Mouse (Mus musculus) CH12.LX (cell line): Measurements from ENCODE around the gene Cds2. TPM values are rescaled to one million over a fixed set of nuclear protein-coding genes. Genes with fewer than 3 reads are reported as not detected.
A peak's percentile ranks its signal among the peaks of the same experiment; 100 is the strongest.

Experiments used
- DNase-seq: peaks from one replicate; pipeline ENCODE4 v3.0.0-alpha.2; 2013; ENCODE audit errors: extremely low read depth
- H3K27ac ChIP-seq: 2 replicates; pipeline ENCODE4 v1.5.1; 2012; ENCODE audit warnings: low read depth, mild to moderate bottlenecking, control low read depth, moderate library complexity; ENCODE audit not compliant: insufficient read depth
- H3K27me3 ChIP-seq: replicated peaks from 2 replicates; pipeline ENCODE3; 2012; ENCODE audit warnings: inconsistent platforms
- H3K36me3 ChIP-seq, 2 experiments: replicated peaks in 1 of 2; 2 replicates each; pipeline versions ENCODE3 to v1.6.1; 2012; ENCODE audit warnings: inconsistent platforms in 1 of 2, low read length in 1 of 2, mild to moderate bottlenecking in 1 of 2, mixed read lengths in 1 of 2, moderate library complexity in 1 of 2; ENCODE audit not compliant: control insufficient read depth in 1 of 2, insufficient read depth in 1 of 2
- H3K4me1 ChIP-seq, 2 experiments: 2 replicates each; pipeline ENCODE4 v1.6.1; 2012; ENCODE audit warnings: inconsistent platforms in 1 of 2, moderate library complexity in 1 of 2; ENCODE audit not compliant: insufficient read depth in 2 of 2, control insufficient read depth in 1 of 2
- H3K4me2 ChIP-seq: 2 replicates; pipeline ENCODE4 v1.6.1; 2012; ENCODE audit warnings: low read depth, mild to moderate bottlenecking, control low read depth; ENCODE audit not compliant: poor library complexity, insufficient read depth, severe bottlenecking
- H3K4me3 ChIP-seq, 3 experiments: fragments of 150-350 bp in 1 of 3; sonication (generic) in 1 of 3; replicated peaks in 1 of 3; 2 replicates each; pipeline versions ENCODE3 to v1.5.1; 2011 to 2012; ENCODE audit warnings: low read depth in 2 of 3, low read length in 2 of 3, mild to moderate bottlenecking in 2 of 3, moderate library complexity in 2 of 3, control low read depth in 1 of 3, improper control_type of control experiment in 1 of 3, inconsistent platforms in 1 of 3, mixed read lengths in 1 of 3; ENCODE audit not compliant: poor library complexity in 1 of 3
- H3K79me2 ChIP-seq: replicated peaks from 2 replicates; pipeline ENCODE4 v1.6.1; 2012; ENCODE audit warnings: mild to moderate bottlenecking, moderate library complexity; ENCODE audit not compliant: control insufficient read depth, poor library complexity, insufficient read depth, severe bottlenecking; ENCODE audit errors: extremely low read depth
- H3K9ac ChIP-seq: 2 replicates; pipeline ENCODE4 v1.6.1; 2012; ENCODE audit warnings: low read depth, mild to moderate bottlenecking, control low read depth, moderate library complexity; ENCODE audit not compliant: insufficient read depth
- H3K9me3 ChIP-seq: replicated peaks from 2 replicates; pipeline ENCODE3; 2012; ENCODE audit warnings: low read length, inconsistent platforms, mixed read lengths
- BHLHE40 ChIP-seq: IDR thresholded peaks from 2 replicates; pipeline ENCODE4 v1.6.1; 2011; ENCODE audit warnings: mild to moderate bottlenecking, low read depth, low read length, improper control_type of control experiment
- CTCF ChIP-seq, 2 experiments: IDR thresholded peaks in 1 of 2; conservative IDR thresholded peaks in 1 of 2; 2 replicates each; pipeline ENCODE4 v1.5.1; 2011 to 2012; ENCODE audit warnings: low read depth in 2 of 2, low read length in 2 of 2, improper control_type of control experiment in 1 of 2, inconsistent platforms in 1 of 2, mild to moderate bottlenecking in 1 of 2, moderate library complexity in 1 of 2
- EP300 ChIP-seq: IDR thresholded peaks from 2 replicates; pipeline ENCODE4 v1.6.1; 2011; ENCODE audit warnings: low read length, improper control_type of control experiment
- ETS1 ChIP-seq: conservative IDR thresholded peaks from 2 replicates; pipeline ENCODE4 v1.6.1; 2012; ENCODE audit warnings: low read depth, mild to moderate bottlenecking, inconsistent platforms, low read length, improper control_type of control experiment, moderate library complexity
- IRF4 ChIP-seq: IDR thresholded peaks from 2 replicates; pipeline ENCODE4 v1.6.1; 2014; ENCODE audit warnings: low read depth, mild to moderate bottlenecking, inconsistent platforms, low read length, improper control_type of control experiment
- JUND ChIP-seq: conservative IDR thresholded peaks from 2 replicates; pipeline ENCODE4 v1.6.1; 2011; ENCODE audit warnings: low read depth, low read length, improper control_type of control experiment
- MAX ChIP-seq: IDR thresholded peaks from 2 replicates; pipeline ENCODE4 v1.6.1; 2011; ENCODE audit warnings: low read length, improper control_type of control experiment
- MAZ ChIP-seq: IDR thresholded peaks from 2 replicates; pipeline ENCODE4 v1.6.1; 2012; ENCODE audit warnings: low read depth, mild to moderate bottlenecking, inconsistent platforms, low read length, improper control_type of control experiment, moderate library complexity
- MEF2A ChIP-seq: IDR thresholded peaks from 2 replicates; pipeline ENCODE4 v1.6.1; 2014; ENCODE audit warnings: low read depth, mild to moderate bottlenecking, inconsistent platforms, low read length, improper control_type of control experiment, borderline replicate concordance
- MXI1 ChIP-seq: IDR thresholded peaks from 2 replicates; pipeline ENCODE4 v1.6.1; 2011; ENCODE audit warnings: mild to moderate bottlenecking, low read depth, low read length, improper control_type of control experiment
- MYC ChIP-seq: IDR thresholded peaks from 2 replicates; pipeline ENCODE4 v1.6.1; 2011; ENCODE audit warnings: low read depth, mild to moderate bottlenecking, improper control_type of control experiment, low read length
- NRF1 ChIP-seq: IDR thresholded peaks from 2 replicates; pipeline ENCODE4 v1.6.1; 2014; ENCODE audit warnings: low read depth, mild to moderate bottlenecking, inconsistent platforms, low read length, improper control_type of control experiment, moderate library complexity
- POLR2AphosphoS2 ChIP-seq: IDR thresholded peaks from 2 replicates; pipeline ENCODE4 v1.6.1; 2011; ENCODE audit warnings: low read depth, low read length, improper control_type of control experiment
- RAD21 ChIP-seq: IDR thresholded peaks from 2 replicates; pipeline ENCODE4 v1.6.1; 2011; ENCODE audit warnings: low read depth, mild to moderate bottlenecking, low read length, improper control_type of control experiment, moderate library complexity
- RCOR1 ChIP-seq: conservative IDR thresholded peaks from 2 replicates; pipeline ENCODE4 v1.6.1; 2012; ENCODE audit warnings: low read depth, mild to moderate bottlenecking, inconsistent platforms, low read length, improper control_type of control experiment
- TCF12 ChIP-seq: IDR thresholded peaks from 2 replicates; pipeline ENCODE4 v1.6.1; 2014; ENCODE audit warnings: low read depth, mild to moderate bottlenecking, inconsistent platforms, low read length, improper control_type of control experiment
- UBTF ChIP-seq: IDR thresholded peaks from 2 replicates; pipeline ENCODE4 v1.6.1; 2012; ENCODE audit warnings: low read depth, mild to moderate bottlenecking, inconsistent platforms, low read length, improper control_type of control experiment, moderate library complexity
- USF1 ChIP-seq: IDR thresholded peaks from 2 replicates; pipeline ENCODE4 v1.6.1; 2014; ENCODE audit warnings: low read depth, mild to moderate bottlenecking, inconsistent platforms, low read length, improper control_type of control experiment
- ZKSCAN1 ChIP-seq: IDR thresholded peaks from 2 replicates; pipeline ENCODE4 v1.6.1; 2012; ENCODE audit warnings: low read depth, inconsistent platforms, low read length, improper control_type of control experiment, borderline replicate concordance
- ZNF384 ChIP-seq: IDR thresholded peaks from 2 replicates; pipeline ENCODE4 v1.6.1; 2012; ENCODE audit warnings: low read depth, low read length, improper control_type of control experiment, inconsistent platforms
- dilution Hi-C: fragments of 300-500 bp; cut with MboI; formaldehyde crosslinking; loops from 2 replicates; pipeline ENCODE4 v1.14.3; 2020; ENCODE audit warnings: low sequenced_read_pairs; ENCODE audit not compliant: extremely low pct_unique_long_range_greater_than_20kb, extremely low pct_ligation_motif_present
- in situ Hi-C: fragments of 300-500 bp; cut with MboI; formaldehyde crosslinking; loops from 3 replicates; pipeline ENCODE4 v1.14.3; 2019; ENCODE audit warnings: low sequenced_read_pairs, low pct_ligation_motif_present, low pct_unique_long_range_greater_than_20kb, mixed read lengths
- polyA plus RNA-seq: library from polyadenylated mRNA; unstranded; fragments of >175 nt; gene quantifications from 2 replicates; pipeline ENCODE4 v1.2.1, GENCODE M21; 2012; ENCODE audit warnings: low read depth; ENCODE audit not compliant: insufficient read length
- total RNA-seq, 2 experiments: library from RNA; depleted of rRNA; stranded (reverse); fragments of 300-350 nt in 1 of 2; fragments of >200 nt in 1 of 2; gene quantifications; 2 replicates each; pipeline ENCODE4 v1.2.3; 2012 to 2014

Gene Cds2
- total and polyA plus RNA-seq, 3 experiments, result 20.3 to 38.9 (median 21.2) TPM

GRCm38 (mm10) chr2:132280518-132281120, 17.7 kb downstream of the Cds2 start:
- H3K4me1 ChIP-seq, result peaks cover 26 to 75% of the 10 kb centered on the region in 2 experiments
- H3K27me3 ChIP-seq, result no peaks in the 10 kb centered on the region
- DNase-seq, result no peak
- peak overlapping the region; percentile 38 for H3K4me2 ChIP-seq
- H3K27ac ChIP-seq, result peak overlapping the region; percentile 20; the same call in 1 of the 2 replicates
- H3K4me3 ChIP-seq, result no peak overlapping the region
- peaks cover 0 to 30% of the 10 kb centered on the region in 2 experiments for H3K36me3 ChIP-seq
- H3K9ac ChIP-seq, result peak overlapping the region; percentile 13; the same call in 1 of the 2 replicates
- H3K9me3 ChIP-seq, result peaks cover 3% of the 10 kb centered on the region
- dilution Hi-C loops, result no loop called here
- TF ChIP-seq CTCF (conservative IDR thresholded peaks at IDR 0.05 in 1 of 2, IDR thresholded peaks at IDR 0.05 in 1 of 2; ENCODE audit: low read depth in 2 of 2, low read length in 2 of 2), result no peak
- TF ChIP-seq MAX, result no peak
- no peak for TF ChIP-seq RAD21
- no peak for TF ChIP-seq MAZ
- peak; percentile 24; the same call in 1 of the 2 replicates for TF ChIP-seq NRF1
- TF ChIP-seq EP300, result no peak
- no peak for TF ChIP-seq ZKSCAN1
- TF ChIP-seq, all 38 proteins: peak for 1
- H3K79me2 ChIP-seq, result peaks cover 9% of the 10 kb centered on the region
- in situ Hi-C loops, result no loop called here

DNA sequence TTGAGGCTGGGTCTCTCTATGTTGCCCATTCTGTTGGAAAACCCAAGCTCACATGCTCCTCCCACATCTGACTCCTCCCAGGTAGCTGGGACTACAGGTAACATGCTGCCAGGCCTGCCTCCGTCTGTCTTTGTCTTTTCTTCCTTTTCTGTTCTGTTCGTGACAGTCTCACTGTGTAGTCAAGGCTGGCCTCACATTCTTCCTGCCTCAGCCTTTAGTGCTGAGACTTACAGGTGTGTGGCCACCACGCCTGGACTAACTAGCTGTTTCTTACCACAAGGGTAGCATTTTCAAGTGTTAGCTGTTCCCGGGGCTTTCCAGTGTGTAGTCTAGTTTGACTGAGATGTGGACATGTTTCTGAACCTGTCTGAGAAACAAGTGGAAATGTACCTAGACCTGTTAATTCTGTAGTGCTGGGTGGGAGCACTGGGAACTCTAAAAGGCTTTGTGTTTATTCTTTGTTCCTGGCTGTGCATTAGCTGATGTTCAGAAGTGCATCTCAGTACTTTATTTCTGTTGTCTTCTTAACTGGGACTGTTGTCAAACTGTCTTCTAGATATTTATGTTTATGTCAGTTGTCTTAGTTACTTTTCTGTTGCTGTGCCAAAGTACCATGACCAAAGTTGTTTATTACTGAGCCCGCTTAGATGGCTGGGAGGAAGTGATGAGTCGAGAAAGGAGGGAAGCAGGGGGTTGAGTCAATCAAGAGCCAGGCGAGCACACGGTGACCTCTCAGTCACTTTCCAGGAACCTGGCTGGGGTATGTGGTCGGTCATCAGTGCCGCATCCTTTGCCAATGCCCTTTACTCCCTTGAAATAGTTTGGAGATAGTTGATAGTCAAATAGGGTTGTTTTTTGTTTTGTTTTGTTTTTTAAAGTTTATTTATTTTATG, 18.9 kb downstream of the Cds2 start:
- H3K4me2 ChIP-seq, result peak overlapping the region; percentile 67
- peak overlapping the region in 2 of 3 experiments; percentile 1 to 9 for H3K4me3 ChIP-seq
- DNase-seq, result peak; percentile 65
- H3K27ac ChIP-seq, result peak overlapping the region; percentile 71
- peaks cover 26 to 73% of the 10 kb centered on the region in 2 experiments for H3K4me1 ChIP-seq
- dilution Hi-C loops, result no loop called here
- peaks cover 3% of the 10 kb centered on the region for H3K9me3 ChIP-seq
- H3K79me2 ChIP-seq, result peaks cover 12% of the 10 kb centered on the region; the same call in 1 of the 2 replicates
- no peaks in the 10 kb centered on the region for H3K27me3 ChIP-seq
- in situ Hi-C loops, result no loop called here
- peaks cover 0 to 29% of the 10 kb centered on the region in 2 experiments for H3K36me3 ChIP-seq
- no peak overlapping the region; the same call in 1 of the 2 replicates for H3K9ac ChIP-seq
- TF ChIP-seq BHLHE40 (peak; percentile 56; the same call in 1 of the 2 replicates), TCF12 (peak; percentile 73), JUND (no peak), MXI1 (peak; percentile 60; the same call in 1 of the 2 replicates), USF1 (no peak), ETS1 (peak; percentile 53; the same call in 1 of the 2 replicates), MAX (0 out of 2 replicates have a peak, but pooled peaks have one; percentile 22), POLR2AphosphoS2 (no peak), RCOR1 (no peak), MEF2A (peak; percentile 51; the same call in 1 of the 2 replicates), ZNF384 (no peak), EP300 (peak; percentile 75), UBTF (no peak), MYC (0 out of 2 replicates have a peak, but pooled peaks have one; percentile 35), IRF4 (peak; percentile 63; the same call in 1 of the 2 replicates)
- TF ChIP-seq, all 38 proteins: peak for 9
